Mouse (Mus musculus) testis, adult 2 months (tissue): ENCODE results near the gene Ube3b. TPM values are rescaled to one million over a fixed set of nuclear protein-coding genes. Genes with fewer than 3 reads are reported as not detected.

Source experiments
- H3K27ac ChIP-seq: fragments of 200-500 bp; 2 replicates; pipeline ENCODE4 v1.5.1; 2012; ENCODE audit warnings: low read depth, low read length; ENCODE audit not compliant: control insufficient read depth, insufficient read depth
- H3K27me3 ChIP-seq: fragments of 200-500 bp; 2 replicates; pipeline ENCODE4 v1.6.1; 2012; ENCODE audit warnings: mild to moderate bottlenecking, low read length, moderate library complexity; ENCODE audit not compliant: control insufficient read depth, insufficient read depth
- H3K36me3 ChIP-seq: fragments of 200-500 bp; 2 replicates; pipeline ENCODE4 v1.6.1; 2012; ENCODE audit warnings: mild to moderate bottlenecking, low read length; ENCODE audit not compliant: control insufficient read depth, insufficient read depth
- H3K4me1 ChIP-seq: fragments of 200-500 bp; 2 replicates; pipeline ENCODE4 v1.6.1; 2012; ENCODE audit warnings: low read length; ENCODE audit not compliant: control insufficient read depth, insufficient read depth
- H3K4me3 ChIP-seq: fragments of 200-500 bp; 2 replicates; pipeline ENCODE4 v1.5.1; 2012; ENCODE audit warnings: low read depth, mild to moderate bottlenecking, low read length, moderate library complexity, mixed read lengths; ENCODE audit not compliant: control insufficient read depth
- CTCF ChIP-seq: fragments of 200-500 bp; IDR thresholded peaks from 2 replicates; pipeline ENCODE4 v1.5.1; 2012; ENCODE audit warnings: low read depth, mild to moderate bottlenecking, inconsistent platforms, low read length, moderate library complexity; ENCODE audit not compliant: control insufficient read depth, insufficient read depth, insufficient replicate concordance
- POLR2A ChIP-seq: fragments of 200-500 bp; IDR thresholded peaks from 2 replicates; pipeline ENCODE4 v1.6.1; 2012; ENCODE audit warnings: low read depth, mild to moderate bottlenecking, inconsistent platforms, low read length, moderate library complexity; ENCODE audit not compliant: control insufficient read depth
- polyA plus RNA-seq: library from polyadenylated mRNA; depleted of rRNA; stranded (reverse); fragments of >200 nt; gene quantifications from 2 replicates; pipeline ENCODE4 v1.2.3, GENCODE M21; 2012

Ube3b gene
- polyA plus RNA-seq, 1 experiment: 128 TPM

DNA sequence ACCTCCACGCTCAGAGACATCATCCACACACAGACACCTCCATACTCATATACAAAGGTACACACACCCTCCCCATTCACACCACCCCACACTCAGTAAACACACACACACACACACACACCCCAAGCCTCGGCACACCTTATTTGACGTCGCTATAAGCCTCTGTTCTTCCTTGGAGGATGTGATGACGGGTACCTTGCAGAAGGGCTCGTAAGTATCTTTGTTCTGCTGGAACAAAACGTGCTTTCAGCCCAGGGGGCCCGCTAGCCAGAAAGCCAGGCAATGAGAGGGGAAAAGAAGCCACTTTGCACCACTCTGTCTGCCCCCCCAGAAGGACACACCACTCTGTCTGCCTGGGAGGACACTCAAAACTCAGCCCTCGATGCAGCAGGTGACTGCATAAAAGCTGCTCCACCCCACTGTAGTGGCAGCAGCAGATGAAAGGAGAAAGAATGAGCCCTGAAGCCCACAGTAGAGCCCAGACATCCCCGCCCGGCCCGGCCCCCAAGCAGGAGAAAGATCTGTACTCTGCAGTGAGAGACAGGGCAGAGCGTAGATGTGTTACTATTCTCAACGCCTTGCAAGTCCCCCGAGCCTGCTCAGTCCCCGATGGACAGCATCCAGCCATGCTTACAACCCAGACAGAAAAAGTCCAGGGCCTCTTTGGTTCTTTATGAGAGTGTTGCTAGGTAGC lies 11.5 kb upstream of the Ube3b start:
- no peaks in the 10 kb centered on the region for H3K27me3 ChIP-seq
- no peak overlapping the region for H3K4me3 ChIP-seq
- H3K4me1 ChIP-seq: no peaks in the 10 kb centered on the region; the same call in none of the 2 replicates
- no peaks in the 10 kb centered on the region; the same call in 1 of the 2 replicates for H3K36me3 ChIP-seq
- H3K27ac ChIP-seq: no peak overlapping the region
- TF ChIP-seq POLR2A: no peak
- no peak for TF ChIP-seq CTCF

DNA sequence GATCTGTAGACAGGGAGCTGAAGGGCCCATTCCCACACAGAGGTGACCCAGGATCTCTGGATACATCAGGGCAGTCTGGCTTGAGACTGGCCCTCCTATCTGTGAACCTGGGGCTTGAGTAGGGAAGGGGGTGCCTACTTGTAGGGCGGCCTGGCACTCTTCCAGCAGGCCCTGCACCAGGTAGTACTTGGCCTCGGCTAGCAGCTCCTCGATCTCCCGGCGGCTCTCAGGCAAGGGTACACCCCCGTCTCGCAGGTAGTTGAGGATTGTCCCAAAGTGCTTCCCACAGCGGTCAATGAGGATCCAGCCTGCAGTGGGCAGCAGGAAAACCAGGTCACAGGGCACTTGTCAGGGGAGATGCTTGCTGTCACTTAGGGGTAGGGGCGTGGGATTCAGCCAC lies 10.5 kb upstream of the Ube3b start:
- Histone ChIP-seq H3K4me1 (no peaks in the 10 kb centered on the region; the same call in none of the 2 replicates), H3K36me3 (no peaks in the 10 kb centered on the region; the same call in 1 of the 2 replicates), H3K27me3 (no peaks in the 10 kb centered on the region), H3K27ac (peak overlapping the region; percentile 47; the same call in 1 of the 2 replicates), H3K4me3 (no peak overlapping the region)
- no peak for TF ChIP-seq POLR2A
- no peak for TF ChIP-seq CTCF

DNA sequence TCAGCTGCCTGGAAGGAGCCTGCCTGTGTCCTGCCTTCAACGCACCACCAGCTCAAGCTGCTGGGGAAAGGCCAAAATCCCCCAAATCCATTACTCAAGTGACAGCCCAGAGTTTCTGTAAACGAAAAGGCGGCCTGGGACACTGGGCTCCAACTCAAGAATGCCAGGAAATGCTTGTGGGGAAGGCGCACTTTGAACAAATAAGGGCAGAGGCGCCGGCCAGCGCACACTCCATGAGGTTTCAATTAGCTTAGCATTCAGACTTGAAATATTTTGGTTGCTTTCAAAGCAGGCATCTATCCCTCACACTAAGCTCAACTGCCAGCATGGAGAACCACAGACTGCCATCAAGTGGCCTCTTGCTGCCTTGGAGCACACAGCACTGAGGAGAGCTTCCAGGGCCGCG lies 10.0 kb upstream of the Ube3b start:
- no peaks in the 10 kb centered on the region; the same call in 1 of the 2 replicates for H3K36me3 ChIP-seq
- H3K27ac ChIP-seq: peak overlapping the region; percentile 54; the same call in 1 of the 2 replicates
- H3K4me1 ChIP-seq: no peaks in the 10 kb centered on the region; the same call in none of the 2 replicates
- H3K27me3 ChIP-seq: no peaks in the 10 kb centered on the region
- TF ChIP-seq CTCF (no peak), POLR2A (no peak)
- no peak overlapping the region for H3K4me3 ChIP-seq

DNA sequence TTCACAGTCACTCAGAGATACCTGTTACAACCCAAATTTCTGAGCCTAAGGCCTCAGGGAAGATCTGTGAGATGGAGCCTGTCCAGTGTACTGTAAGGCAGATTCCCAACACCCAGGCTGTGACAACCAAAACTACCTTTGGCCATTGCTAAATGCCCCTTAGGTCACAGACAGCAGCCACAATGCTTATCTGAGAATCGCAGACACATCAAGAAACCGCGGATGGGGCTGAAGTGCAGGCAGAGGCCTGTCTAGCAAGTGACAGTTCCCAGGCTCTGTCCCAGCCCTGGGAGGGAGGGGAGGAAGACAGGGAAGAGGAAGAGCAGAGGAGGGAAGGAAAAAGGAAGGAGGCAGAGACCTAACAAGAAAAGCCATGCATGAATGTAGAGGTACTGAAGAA lies 9.1 kb upstream of the Ube3b start:
- H3K4me1 ChIP-seq: no peaks in the 10 kb centered on the region; the same call in none of the 2 replicates
- no peaks in the 10 kb centered on the region for H3K27me3 ChIP-seq
- H3K36me3 ChIP-seq: no peaks in the 10 kb centered on the region; the same call in 1 of the 2 replicates
- no peak for TF ChIP-seq POLR2A
- H3K27ac ChIP-seq: no peak overlapping the region; the same call in 1 of the 2 replicates
- no peak overlapping the region for H3K4me3 ChIP-seq

DNA sequence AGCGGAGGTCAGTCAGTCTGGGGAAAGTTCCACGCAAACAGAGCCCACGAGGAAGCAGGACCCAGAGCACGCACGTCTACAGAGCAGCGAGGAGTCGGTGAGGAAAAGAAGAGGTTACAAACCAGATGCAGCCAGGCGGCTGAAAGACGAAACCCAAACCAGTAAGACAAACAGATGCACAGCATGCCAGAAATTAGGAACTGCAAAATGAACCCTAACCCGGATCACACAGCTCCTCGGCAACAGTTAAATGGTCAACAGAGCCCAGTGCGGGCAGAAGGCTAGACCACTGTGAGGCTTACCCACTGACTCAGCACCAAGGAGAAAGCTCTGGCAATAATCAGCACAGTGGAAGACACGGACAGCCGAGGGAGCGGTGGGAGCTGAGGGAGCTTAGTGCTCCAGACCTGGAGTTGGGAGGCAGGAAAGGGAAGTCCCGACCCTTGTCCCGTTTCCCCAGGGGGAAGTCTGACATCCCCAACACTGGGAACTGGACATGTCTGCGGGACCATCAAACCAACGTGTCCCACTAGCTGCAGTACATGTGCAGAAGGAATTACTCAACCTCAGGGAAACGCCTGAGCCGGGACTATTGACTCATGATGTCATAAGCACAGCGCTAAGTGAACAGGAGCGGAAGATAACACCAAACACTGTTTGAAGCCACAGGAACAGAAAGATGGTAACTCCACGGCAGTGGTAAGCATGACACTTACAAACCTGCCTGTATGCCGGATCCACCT lies 8.5 kb upstream of the Ube3b start:
- no peaks in the 10 kb centered on the region for H3K36me3 ChIP-seq
- H3K27me3 ChIP-seq: no peaks in the 10 kb centered on the region
- H3K27ac ChIP-seq: no peak overlapping the region; the same call in 1 of the 2 replicates
- TF ChIP-seq POLR2A: no peak
- TF ChIP-seq CTCF: no peak
- no peak overlapping the region for H3K4me3 ChIP-seq
- H3K4me1 ChIP-seq: no peaks in the 10 kb centered on the region; the same call in none of the 2 replicates

DNA sequence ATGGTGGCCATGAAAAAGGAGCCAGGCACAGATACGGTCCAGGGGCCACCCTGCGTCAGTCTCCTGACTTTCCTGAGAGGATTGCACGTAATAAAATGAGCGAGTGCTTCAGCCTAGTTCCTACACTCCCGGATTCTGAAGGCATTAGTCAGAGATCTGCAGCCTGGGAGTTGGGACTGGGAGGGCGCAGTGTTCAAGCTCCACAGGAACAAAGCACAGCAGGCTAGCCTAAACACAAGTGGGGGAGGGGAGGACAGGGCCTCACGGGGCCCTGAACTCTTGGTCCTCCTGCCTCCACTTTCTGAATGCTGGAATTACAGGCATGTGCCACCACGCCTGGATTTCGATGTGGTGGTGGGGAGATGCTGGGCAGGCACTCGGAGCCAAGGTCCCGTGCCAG lies 7.8 kb upstream of the Ube3b start:
- H3K4me1 ChIP-seq: peaks cover 2% of the 10 kb centered on the region

DNA sequence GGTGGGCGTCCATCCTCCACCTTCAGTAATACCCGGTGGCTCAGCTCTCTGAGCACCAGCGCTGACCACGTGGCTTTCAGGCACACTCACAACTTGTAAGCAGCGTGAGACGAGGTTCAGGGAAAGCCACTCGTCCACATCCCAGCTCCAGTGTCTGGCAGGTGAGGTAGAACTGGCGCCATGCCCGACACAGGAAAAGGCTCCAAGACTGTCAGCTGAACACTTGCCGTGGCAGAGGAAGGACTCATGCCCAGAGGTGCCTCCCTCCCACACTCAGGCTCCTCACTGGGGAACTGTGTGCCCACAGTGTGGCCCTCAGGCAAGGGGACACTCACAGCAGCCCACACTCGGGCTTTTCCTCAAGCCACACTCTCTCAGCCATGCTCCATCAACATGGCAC lies 7.2 kb upstream of the Ube3b start:
- H3K27ac ChIP-seq: no peak overlapping the region
- peaks cover 2% of the 10 kb centered on the region for H3K4me1 ChIP-seq
- TF ChIP-seq POLR2A (no peak), CTCF (no peak)
- no peaks in the 10 kb centered on the region for H3K27me3 ChIP-seq
- no peak overlapping the region for H3K4me3 ChIP-seq
- no peaks in the 10 kb centered on the region for H3K36me3 ChIP-seq

More for the DNA sequence above, 7.8 kb upstream of the Ube3b start:
- Histone ChIP-seq H3K27me3 (no peaks in the 10 kb centered on the region), H3K4me3 (no peak overlapping the region), H3K36me3 (no peaks in the 10 kb centered on the region), H3K27ac (no peak overlapping the region)
- no peak for TF ChIP-seq CTCF
- TF ChIP-seq POLR2A: no peak
